Mouse (Mus musculus): ENCODE results near the gene Ripor2. TPM values are rescaled to one million over a fixed set of nuclear protein-coding genes. Genes with fewer than 3 reads are reported as not detected.

Ripor2 gene
- polyA plus RNA-seq, 1 experiment from 2014 or later, result 16.5 TPM

DNA sequence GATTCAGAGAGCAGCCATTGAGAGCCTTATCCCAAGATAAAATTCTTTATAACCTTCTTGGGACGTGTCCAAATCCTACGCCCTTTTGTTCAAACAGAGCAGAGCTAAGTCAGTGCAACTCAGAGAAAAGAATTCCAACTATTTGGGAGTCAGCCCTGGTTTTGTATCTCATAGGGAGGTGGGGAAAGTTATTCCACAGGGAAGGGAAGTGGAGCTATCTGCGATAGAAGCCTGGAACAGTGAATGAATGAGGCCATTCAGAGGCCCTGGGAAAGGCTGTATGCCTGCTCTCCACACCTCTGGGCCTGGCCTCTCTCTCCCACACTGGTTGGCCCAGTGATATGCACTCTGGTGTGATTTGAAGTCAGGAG is 16.1 kb upstream of the Ripor2 start:
- Histone ChIP-seq H3K9ac (no peak overlapping the region), H3K4me2 (replicated peaks) (no peak overlapping the region), H3K27me3 (replicated peaks) (no peaks in the 10 kb centered on the region), H3K4me1 (peaks cover 3% of the 10 kb centered on the region), H3K9me3 (no peaks in the 10 kb centered on the region), H3K36me3 (no peaks in the 10 kb centered on the region), H3K4me3 (no peak overlapping the region), H3K27ac (no peak overlapping the region)
- ATAC-seq (ENCODE audit: low FRiP score, low read depth), result no peak
- 45% methylated on average over 3 of the region's 3 CpGs for WGBS

DNA sequence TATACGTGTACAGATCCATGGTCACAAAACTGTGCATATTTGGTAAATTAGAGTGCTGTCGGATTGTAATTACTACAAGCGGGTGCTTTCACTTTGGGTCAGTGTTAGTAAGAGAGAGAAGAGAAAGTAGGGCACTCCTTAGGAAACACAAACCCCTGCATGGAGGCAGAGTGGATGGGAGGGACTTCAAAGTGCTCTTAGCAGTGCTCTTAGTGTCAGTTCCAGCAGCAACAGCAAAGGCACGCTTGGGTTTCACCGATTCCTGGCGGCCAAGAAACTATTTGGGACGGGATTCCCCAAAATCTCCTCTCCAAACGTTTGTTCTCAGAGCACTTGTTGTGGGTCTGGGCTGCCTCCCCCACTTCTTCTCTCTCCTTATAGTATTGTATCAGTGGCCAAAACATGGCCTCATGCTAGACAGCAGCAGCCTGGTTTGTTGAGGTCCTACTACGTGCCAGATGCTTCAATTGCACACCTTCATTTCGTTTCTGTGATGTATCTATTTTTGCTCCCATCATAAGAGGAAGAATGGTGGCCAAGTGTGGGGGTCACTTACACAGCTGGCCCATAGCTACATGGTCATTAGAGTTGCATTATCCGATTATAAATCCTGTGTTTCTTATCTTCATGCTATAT is 14.7 kb upstream of the Ripor2 start:
- no peak overlapping the region for H3K4me3 ChIP-seq
- H3K4me1 ChIP-seq, result peaks cover 3% of the 10 kb centered on the region
- no peak overlapping the region for H3K27ac ChIP-seq
- no peaks in the 10 kb centered on the region for H3K27me3 ChIP-seq (replicated peaks)
- no peak overlapping the region for H3K9ac ChIP-seq
- H3K4me2 ChIP-seq (replicated peaks), result no peak overlapping the region
- 89% methylated on average over 11 of the region's 11 CpGs for WGBS
- no peaks in the 10 kb centered on the region for H3K36me3 ChIP-seq
- ATAC-seq (ENCODE audit: low FRiP score, low read depth), result no peak
- no peaks in the 10 kb centered on the region for H3K9me3 ChIP-seq

DNA sequence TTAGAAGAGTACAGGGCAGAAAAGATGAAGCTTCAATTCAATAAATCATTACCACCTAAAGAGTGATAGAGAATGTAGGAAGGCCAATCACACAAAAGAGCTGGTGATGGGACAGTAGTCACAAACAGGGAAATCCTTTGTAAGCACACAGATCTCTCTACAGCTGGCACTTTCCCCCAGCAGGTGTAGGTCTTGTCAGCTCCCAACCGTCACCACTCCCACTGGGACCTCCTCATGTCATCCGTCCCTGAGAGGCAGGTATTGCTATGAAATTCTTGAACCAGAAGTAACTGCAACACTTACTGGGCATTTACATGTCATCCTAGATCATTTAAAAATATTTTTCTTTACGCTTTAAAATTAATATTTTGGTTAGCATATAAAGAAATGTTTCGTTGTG is 12.9 kb upstream of the Ripor2 start:
- peaks cover 3% of the 10 kb centered on the region for H3K4me1 ChIP-seq
- no peak overlapping the region for H3K27ac ChIP-seq
- 87% methylated on average over 4 of the region's 4 CpGs for WGBS
- ATAC-seq (ENCODE audit: low FRiP score, low read depth), result no peak
- H3K9ac ChIP-seq, result no peak overlapping the region
- H3K4me2 ChIP-seq (replicated peaks), result no peak overlapping the region
- no peaks in the 10 kb centered on the region for H3K9me3 ChIP-seq
- no peaks in the 10 kb centered on the region for H3K27me3 ChIP-seq (replicated peaks)
- no peaks in the 10 kb centered on the region for H3K36me3 ChIP-seq
- H3K4me3 ChIP-seq, result no peak overlapping the region

DNA sequence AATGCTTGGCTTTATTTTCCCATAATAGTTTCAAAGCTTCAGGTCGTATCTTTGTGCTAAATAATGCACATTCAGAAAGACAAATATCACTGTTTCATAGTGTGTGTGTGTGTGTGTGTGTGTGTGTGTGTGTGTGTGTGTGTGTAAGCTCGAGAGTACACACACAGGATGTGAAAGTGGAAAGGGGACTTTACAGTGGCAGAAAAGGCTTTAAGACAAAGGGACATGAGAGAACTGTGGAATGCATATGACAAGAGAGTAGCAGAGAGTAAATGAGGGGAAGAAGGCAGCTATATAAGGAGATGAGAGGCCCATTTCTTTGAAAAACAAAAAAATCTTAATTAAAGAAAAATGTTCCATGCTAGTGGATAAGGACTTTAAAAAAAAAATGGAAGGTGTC is 11.3 kb upstream of the Ripor2 start:
- Histone ChIP-seq H3K9ac (no peak overlapping the region), H3K4me1 (peaks cover under 1% of the 10 kb centered on the region), H3K27me3 (replicated peaks) (no peaks in the 10 kb centered on the region), H3K36me3 (no peaks in the 10 kb centered on the region), H3K4me3 (no peak overlapping the region), H3K27ac (no peak overlapping the region), H3K4me2 (replicated peaks) (no peak overlapping the region), H3K9me3 (no peaks in the 10 kb centered on the region)
- ATAC-seq (ENCODE audit: low FRiP score, low read depth), result no peak
- 48% methylated on average over 2 of the region's 2 CpGs for WGBS

DNA sequence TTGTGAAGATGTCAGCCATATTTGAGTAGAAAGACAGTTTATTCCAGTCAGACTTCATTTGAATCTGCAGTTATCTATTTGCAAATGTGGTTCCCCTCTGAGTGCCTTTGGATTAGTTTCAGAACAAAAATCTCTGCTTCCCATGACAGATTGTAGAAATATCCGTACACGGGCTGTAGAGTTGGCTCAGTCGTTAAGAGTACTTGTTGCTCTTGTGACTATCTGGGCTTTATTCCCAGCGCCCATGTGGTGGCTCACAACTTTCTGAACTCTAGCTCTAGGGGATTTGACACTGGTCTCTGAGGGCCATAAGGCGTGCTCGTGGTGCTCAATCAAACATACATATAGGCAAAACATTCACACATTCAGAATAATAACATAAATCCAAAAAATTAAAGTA is 10.1 kb upstream of the Ripor2 start:
- Histone ChIP-seq H3K4me1 (peaks cover 9% of the 10 kb centered on the region), H3K27me3 (replicated peaks) (no peaks in the 10 kb centered on the region), H3K9me3 (no peaks in the 10 kb centered on the region), H3K36me3 (no peaks in the 10 kb centered on the region), H3K4me2 (replicated peaks) (no peak overlapping the region), H3K9ac (no peak overlapping the region), H3K4me3 (no peak overlapping the region), H3K27ac (no peak overlapping the region)
- 94% methylated on average over 6 of the region's 6 CpGs for WGBS
- ATAC-seq (ENCODE audit: low FRiP score, low read depth), result no peak

DNA sequence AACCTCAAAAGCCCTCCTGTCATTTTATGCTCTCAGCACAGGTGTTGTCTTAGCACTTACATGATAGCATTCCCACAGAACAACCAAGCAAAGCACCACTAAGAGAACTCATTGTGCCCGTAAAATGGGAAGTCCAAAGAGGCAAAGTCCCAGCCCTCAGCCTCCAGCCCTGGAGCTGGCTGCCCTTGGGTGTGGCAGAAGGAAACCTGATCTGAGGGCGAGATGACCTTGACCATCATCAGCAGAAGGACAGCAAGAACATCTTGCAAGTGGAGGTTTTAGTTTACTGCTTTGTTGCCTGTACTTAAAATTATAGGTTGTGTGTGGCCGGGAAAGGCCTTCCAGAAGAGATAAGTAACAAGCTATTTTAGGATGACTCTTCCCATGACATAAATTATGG is 6.9 kb upstream of the Ripor2 start:
- WGBS, result 87% methylated on average over 3 of the region's 3 CpGs
- Histone ChIP-seq H3K27ac (no peak overlapping the region), H3K9ac (no peak overlapping the region), H3K9me3 (no peaks in the 10 kb centered on the region), H3K4me1 (peaks cover 11% of the 10 kb centered on the region), H3K27me3 (replicated peaks) (no peaks in the 10 kb centered on the region), H3K4me3 (no peak overlapping the region), H3K36me3 (no peaks in the 10 kb centered on the region), H3K4me2 (replicated peaks) (no peak overlapping the region)
- no peak for ATAC-seq (ENCODE audit: low FRiP score, low read depth)

DNA sequence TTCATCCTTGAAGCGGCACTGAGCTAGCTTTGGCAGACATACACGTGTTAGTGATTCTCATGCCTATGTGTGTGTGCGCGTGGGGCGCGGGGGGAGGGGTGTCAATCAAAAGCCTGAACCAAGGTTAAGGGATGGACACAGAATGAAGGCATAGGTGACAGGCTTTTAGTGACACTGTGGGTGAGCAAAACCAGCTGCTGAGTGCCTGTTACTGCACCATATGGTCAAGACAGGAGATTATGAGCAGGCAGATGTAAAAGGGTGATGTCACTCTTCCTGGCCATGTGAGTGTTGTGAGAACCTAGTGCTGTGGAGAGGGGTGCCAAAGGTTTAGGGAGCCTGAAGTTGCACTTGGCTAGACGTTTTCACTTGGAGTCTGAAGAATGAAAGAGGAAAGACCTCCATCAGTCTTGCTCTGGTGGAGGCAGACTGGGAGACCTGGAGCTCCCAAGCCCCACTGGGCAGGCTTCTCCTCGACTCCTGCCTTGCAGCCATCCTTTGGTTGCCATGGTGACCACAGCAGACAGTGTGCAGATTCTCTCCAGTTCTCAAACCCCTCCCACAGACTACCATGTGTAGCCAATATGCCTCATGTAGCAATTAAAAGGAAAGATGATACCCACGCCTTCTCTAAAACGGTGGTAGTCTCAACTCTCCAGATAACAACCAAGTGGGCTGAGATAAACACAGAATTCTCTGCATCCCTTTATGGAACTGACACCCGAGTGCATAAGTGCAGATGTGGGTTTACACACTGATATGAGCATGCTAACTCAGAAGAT is 5.5 kb upstream of the Ripor2 start:
- Histone ChIP-seq H3K36me3 (no peaks in the 10 kb centered on the region), H3K27ac (no peak overlapping the region), H3K9ac (no peak overlapping the region), H3K4me1 (peaks cover 11% of the 10 kb centered on the region), H3K4me2 (replicated peaks) (peak overlapping the region; percentile 31), H3K27me3 (replicated peaks) (no peaks in the 10 kb centered on the region), H3K9me3 (no peaks in the 10 kb centered on the region), H3K4me3 (no peak overlapping the region)
- peak; percentile 96 for ATAC-seq (ENCODE audit: low FRiP score, low read depth)
- 56% methylated on average over 11 of the region's 11 CpGs for WGBS

DNA sequence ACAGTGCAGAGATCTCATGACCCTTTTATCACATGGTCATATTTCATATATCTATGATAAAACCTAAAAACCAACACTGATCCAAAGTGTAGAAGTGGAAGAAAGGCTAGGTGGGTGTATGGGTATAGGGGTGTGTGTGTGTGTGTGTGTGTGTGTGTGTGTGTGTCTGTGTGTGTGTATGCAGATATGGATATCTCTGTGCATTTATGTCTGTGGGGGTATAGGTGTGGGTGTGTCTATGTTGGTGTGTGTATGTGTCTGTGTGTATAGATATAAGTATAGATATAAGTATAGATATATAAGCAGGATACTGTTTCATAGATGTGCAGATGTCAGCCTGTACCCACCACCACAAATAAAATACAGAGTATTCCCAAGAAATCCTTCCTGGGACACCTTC is 3.7 kb upstream of the Ripor2 start:
- no peak overlapping the region for H3K4me3 ChIP-seq
- H3K9ac ChIP-seq, result no peak overlapping the region
- no peaks in the 10 kb centered on the region for H3K27me3 ChIP-seq (replicated peaks)
- H3K9me3 ChIP-seq, result no peaks in the 10 kb centered on the region
- peaks cover 11% of the 10 kb centered on the region for H3K4me1 ChIP-seq
- no peak overlapping the region for H3K4me2 ChIP-seq (replicated peaks)
- ATAC-seq (ENCODE audit: low FRiP score, low read depth), result no peak
- H3K36me3 ChIP-seq, result no peaks in the 10 kb centered on the region
- no peak overlapping the region for H3K27ac ChIP-seq

DNA sequence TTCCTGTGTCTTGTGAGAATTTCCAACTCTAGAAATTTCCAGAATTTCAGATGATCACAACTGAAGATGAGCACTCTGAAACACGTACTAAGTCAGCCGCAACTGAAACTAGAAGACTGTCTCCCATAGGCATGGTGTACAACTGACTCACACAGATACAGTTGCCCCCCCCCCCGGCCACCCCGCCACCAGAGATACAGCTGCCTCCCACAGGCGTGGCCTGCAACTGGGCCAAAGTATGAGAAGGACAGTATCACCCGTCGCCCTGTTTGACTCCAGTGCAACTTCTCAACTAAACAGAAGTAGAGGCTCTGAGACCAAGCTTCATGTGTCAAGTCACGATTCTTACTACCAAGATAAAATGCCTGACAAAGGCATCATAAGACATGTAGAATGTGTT is 1.2 kb upstream of the Ripor2 start:
- Histone ChIP-seq H3K4me3 (no peak overlapping the region), H3K36me3 (no peaks in the 10 kb centered on the region), H3K9me3 (no peaks in the 10 kb centered on the region), H3K27ac (no peak overlapping the region), H3K9ac (no peak overlapping the region), H3K4me2 (replicated peaks) (no peak overlapping the region), H3K4me1 (peaks cover 11% of the 10 kb centered on the region), H3K27me3 (replicated peaks) (no peaks in the 10 kb centered on the region)
- no peak for ATAC-seq (ENCODE audit: low FRiP score, low read depth)
- 89% methylated on average over 8 of the region's 8 CpGs for WGBS

DNA sequence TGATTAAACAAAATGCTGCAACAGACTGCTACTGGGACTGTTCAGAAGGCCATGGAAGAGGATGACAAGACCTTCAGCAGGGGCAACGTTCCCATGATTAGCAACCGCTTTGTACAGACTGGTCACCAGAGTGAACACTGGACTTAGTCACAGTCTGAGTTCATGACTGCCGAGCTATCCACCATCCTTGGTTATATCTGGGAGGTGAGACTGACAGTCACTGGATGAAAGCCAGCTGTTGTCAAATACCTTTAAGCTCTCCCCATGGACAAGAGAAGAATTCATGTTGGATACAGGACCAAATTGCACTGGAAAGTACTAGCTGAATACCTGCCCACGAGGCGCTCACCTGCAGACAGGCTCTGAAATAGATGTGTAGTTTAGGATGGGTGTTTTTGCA is 2.4 kb downstream of the Ripor2 start:
- ATAC-seq (ENCODE audit: low FRiP score, low read depth), result no peak
- WGBS, result 95% methylated on average over 5 of the region's 5 CpGs
- no peaks in the 10 kb centered on the region; the same call in 1 of the 2 replicates for H3K9me3 ChIP-seq
- H3K4me2 ChIP-seq (replicated peaks), result no peak overlapping the region
- no peaks in the 10 kb centered on the region for H3K36me3 ChIP-seq
- H3K27ac ChIP-seq, result no peak overlapping the region
- H3K4me1 ChIP-seq, result no peaks in the 10 kb centered on the region
- no peak overlapping the region for H3K4me3 ChIP-seq
- no peaks in the 10 kb centered on the region for H3K27me3 ChIP-seq (replicated peaks)
- no peak overlapping the region for H3K9ac ChIP-seq

DNA sequence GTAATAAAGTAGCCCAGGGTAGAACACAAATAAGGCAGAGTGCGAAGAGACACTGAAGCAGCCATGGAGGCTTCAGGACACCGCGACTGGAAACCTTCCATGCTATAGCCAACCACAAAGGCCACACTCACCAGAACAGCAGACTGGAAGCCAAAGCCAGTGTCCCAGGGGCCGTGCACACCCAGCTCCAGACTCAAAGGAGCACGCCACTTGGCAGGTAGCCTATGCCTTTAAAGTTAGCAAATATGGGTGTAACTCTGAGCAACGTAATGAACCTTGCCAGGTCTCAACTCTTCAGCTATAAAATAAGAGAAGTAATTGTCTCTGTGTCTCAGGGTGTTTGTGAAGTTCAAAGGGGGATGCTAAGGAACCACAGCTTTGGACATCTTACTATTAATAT is 2.9 kb downstream of the Ripor2 start:
- no peaks in the 10 kb centered on the region; the same call in 1 of the 2 replicates for H3K9me3 ChIP-seq
- no peak overlapping the region for H3K4me3 ChIP-seq
- H3K9ac ChIP-seq, result no peak overlapping the region
- H3K4me1 ChIP-seq, result no peaks in the 10 kb centered on the region
- no peak overlapping the region for H3K4me2 ChIP-seq (replicated peaks)
- no peaks in the 10 kb centered on the region for H3K36me3 ChIP-seq
- no peak for ATAC-seq (ENCODE audit: low FRiP score, low read depth)
- 87% methylated on average over 6 of the region's 6 CpGs for WGBS
- H3K27me3 ChIP-seq (replicated peaks), result no peaks in the 10 kb centered on the region
- H3K27ac ChIP-seq, result no peak overlapping the region

DNA sequence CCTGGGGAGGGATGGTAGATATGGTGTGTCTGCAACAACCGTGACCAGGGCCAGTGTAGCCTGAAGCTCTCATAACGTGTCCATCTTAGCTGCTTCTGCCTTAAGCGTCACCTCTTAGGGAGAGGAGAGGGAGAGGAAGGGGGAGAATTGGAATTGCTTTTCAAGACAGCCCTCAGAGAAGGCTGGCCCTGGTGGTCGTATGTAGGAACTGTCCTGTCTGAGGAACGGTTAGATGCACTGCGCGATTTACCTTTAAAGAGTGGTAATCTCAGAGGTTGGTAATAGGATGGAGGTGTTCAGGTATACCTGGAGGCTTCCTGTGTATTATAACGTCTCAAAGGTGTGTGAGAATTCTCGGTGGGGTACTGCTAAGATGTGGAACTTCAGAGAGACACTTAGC is 3.4 kb downstream of the Ripor2 start:
- Histone ChIP-seq H3K9ac (no peak overlapping the region), H3K9me3 (no peaks in the 10 kb centered on the region; the same call in 1 of the 2 replicates), H3K36me3 (no peaks in the 10 kb centered on the region), H3K4me3 (no peak overlapping the region), H3K4me2 (replicated peaks) (no peak overlapping the region), H3K4me1 (no peaks in the 10 kb centered on the region), H3K27ac (no peak overlapping the region), H3K27me3 (replicated peaks) (no peaks in the 10 kb centered on the region)
- no peak for ATAC-seq (ENCODE audit: low FRiP score, low read depth)
- WGBS, result 64% methylated on average over 9 of the region's 9 CpGs
